8 mouse cellular contexts compared by ENCODE assay signal in the genomic region with DNA sequence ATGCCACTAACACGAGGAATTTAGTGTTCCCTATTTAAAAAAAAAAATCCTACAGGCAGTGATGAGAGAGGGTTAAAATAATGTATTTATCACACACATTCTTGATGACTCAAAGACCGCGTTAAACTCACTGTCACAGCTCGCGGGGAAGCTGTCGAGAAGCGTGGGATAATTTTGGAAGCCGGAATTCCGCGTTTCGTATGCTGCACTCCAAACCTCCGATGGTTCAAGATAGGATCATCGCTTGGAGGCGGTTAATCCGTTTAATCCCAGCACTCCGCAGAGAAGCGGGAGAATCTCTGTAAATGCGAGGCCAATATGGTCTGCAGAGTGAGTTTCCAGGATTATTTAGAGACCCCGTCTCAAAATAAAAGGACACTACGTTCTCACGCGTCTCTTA. TPM values are rescaled to one million over a fixed set of nuclear protein-coding genes. Genes with fewer than 3 reads are reported as not detected.
A peak's percentile ranks its signal among the peaks of the same experiment; 100 is the strongest.
DNase-seq lines count a peak whose midpoint lies in the region; ATAC-seq and TF ChIP-seq lines count a peak whose summit lies in the region.

No protein-coding gene starts in this region.

- TF ChIP-seq CTCF in E14TG2a.4 (conservative IDR thresholded peaks at IDR 0.05; ENCODE audit: low read length), result no peak
- TF ChIP-seq CTCF in embryonic fibroblast, embryonic 13.5 days (IDR thresholded peaks at IDR 0.05; ENCODE audit: borderline replicate concordance, insufficient read depth, low read length), result no peak
- TF ChIP-seq CTCF in liver, postnatal 0 days (IDR thresholded peaks at IDR 0.05; ENCODE audit: low read depth), result no peak

- peaks cover 33% of the 10 kb centered on the region for H3K4me1 ChIP-seq in E14TG2a.4 (replicated peaks; ENCODE audit: low read depth, low read length)
- H3K4me1 ChIP-seq in embryonic fibroblast, embryonic 13.5 days (ENCODE audit: control insufficient read depth, insufficient read depth, low read length), result no peaks in the 10 kb centered on the region; the same call in 1 of the 2 replicates
- 0 out of 2 replicates have a peak, but pooled peaks cover 2% of the 10 kb centered on the region for H3K4me1 ChIP-seq in intestine, embryonic 15.5 days (replicated peaks)
- H3K4me1 ChIP-seq in liver, postnatal 0 days (ENCODE audit: insufficient read depth), result peaks cover 23% of the 10 kb centered on the region

- H3K9me3 ChIP-seq in E14TG2a.4 (ENCODE audit: low read length), result no peaks in the 10 kb centered on the region
- no peaks in the 10 kb centered on the region for H3K9me3 ChIP-seq in intestine, embryonic 15.5 days
- H3K9me3 ChIP-seq in liver, postnatal 0 days (ENCODE audit: low read length), result no peaks in the 10 kb centered on the region

- peak overlapping the region; percentile 55; the same call in 1 of the 2 replicates for H3K27ac ChIP-seq in embryonic fibroblast, embryonic 13.5 days (ENCODE audit: insufficient read depth, low read length)
- H3K27ac ChIP-seq in intestine, embryonic 15.5 days, result peak overlapping the region; percentile 74; the same call in 1 of the 2 replicates
- peak overlapping the region; percentile 91 for H3K27ac ChIP-seq in liver, postnatal 0 days (ENCODE audit: low read depth)

- no peak for TF ChIP-seq POLR2A in embryonic fibroblast, embryonic 13.5 days (IDR thresholded peaks at IDR 0.05; ENCODE audit: low read depth, low read length)

- DNase-seq in kidney, adult 11 months, result peak; percentile 11
- no peak for DNase-seq in kidney, postnatal 14 days
- no peak for DNase-seq in liver, postnatal 0 days
- peak; percentile 70 for DNase-seq in telencephalon, adult 2 months (ENCODE audit: low read depth, low spot score)
- DNase-seq in thymus, postnatal 36 days, result no peak

- H3K36me3 ChIP-seq in E14TG2a.4 (ENCODE audit: insufficient read depth, low read length), result peaks cover 22% of the 10 kb centered on the region
- peaks cover 1% of the 10 kb centered on the region; the same call in 1 of the 2 replicates for H3K36me3 ChIP-seq in intestine, embryonic 15.5 days
- peaks cover 21% of the 10 kb centered on the region for H3K36me3 ChIP-seq in liver, postnatal 0 days (replicated peaks; ENCODE audit: insufficient read depth, low read length)

- H3K4me2 ChIP-seq in intestine, embryonic 15.5 days (replicated peaks), result peak overlapping the region; percentile 80
- peak overlapping the region; percentile 92 for H3K4me2 ChIP-seq in liver, postnatal 0 days (ENCODE audit: low read depth, low read length)

- WGBS in intestine, embryonic 15.5 days, result under 1% methylated on average over 22 of the region's 22 CpGs
- WGBS in liver, postnatal 0 days (ENCODE audit: insufficient replicate concordance), result 4% methylated on average over 22 of the region's 22 CpGs

- peak overlapping the region; percentile 94 for H3K4me3 ChIP-seq in E14TG2a.4 (replicated peaks; ENCODE audit: low read length)
- H3K4me3 ChIP-seq in embryonic fibroblast, embryonic 13.5 days (ENCODE audit: insufficient read depth, low read length), result peak overlapping the region; percentile 73
- H3K4me3 ChIP-seq in intestine, embryonic 15.5 days (replicated peaks), result peak overlapping the region; percentile 82
- peak overlapping the region; percentile 89 for H3K4me3 ChIP-seq in liver, postnatal 0 days (ENCODE audit: low read depth, low read length)

- H3K9ac ChIP-seq in intestine, embryonic 15.5 days, result peak overlapping the region; percentile 94
- H3K9ac ChIP-seq in liver, postnatal 0 days (replicated peaks), result peak overlapping the region; percentile 94

- no peak; the same call in 1 of the 2 replicates for TF ChIP-seq EP300 in liver, postnatal 0 days (IDR thresholded peaks at IDR 0.05; ENCODE audit: low read depth)

- peak; percentile 32 for ATAC-seq in intestine, embryonic 15.5 days
- ATAC-seq in liver, postnatal 0 days, result no peak

- no peaks in the 10 kb centered on the region for H3K27me3 ChIP-seq in E14TG2a.4 (ENCODE audit: insufficient read depth, low read length)
- H3K27me3 ChIP-seq in intestine, embryonic 15.5 days (replicated peaks), result no peaks in the 10 kb centered on the region
- no peaks in the 10 kb centered on the region for H3K27me3 ChIP-seq in liver, postnatal 0 days (ENCODE audit: insufficient read depth, low read length)

RNA-seq across cellular contexts. Expression of a gene that starts 6.9 kb away (rescaled TPM):
- polyA plus RNA-seq in embryonic fibroblast, embryonic 13.5 days (2011; ENCODE audit: insufficient read length, low read depth, missing spikeins), result 252 and 265 TPM in 2 replicates
- 171 and 194 TPM in 2 replicates for polyA plus RNA-seq in intestine, embryonic 15.5 days (2015; fragmentation: Nextera tagmentation; extraction: Ambion mirVana)
- 140 and 150 TPM in 2 replicates for polyA plus RNA-seq in liver, postnatal 0 days (2015; fragmentation: Nextera tagmentation; extraction: Ambion mirVana)

RNA-seq across cellular contexts. Expression of a gene that starts 58.6 kb away (rescaled TPM):
- polyA plus RNA-seq in embryonic fibroblast, embryonic 13.5 days (2011; ENCODE audit: insufficient read length, low read depth, missing spikeins), result 0.26 TPM in 1 of 2 replicates, not detected in the other
- polyA plus RNA-seq in intestine, embryonic 15.5 days (2015; fragmentation: Nextera tagmentation; extraction: Ambion mirVana), result 0.38 and 0.43 TPM in 2 replicates
- 0.22 and 0.23 TPM in 2 replicates for polyA plus RNA-seq in liver, postnatal 0 days (2015; fragmentation: Nextera tagmentation; extraction: Ambion mirVana)

Comparison
In these comparisons a context has a peak if more than half of its experiments do, and no peak if none do; other contexts are left out.
1. DNase-seq: peak in kidney, adult 11 months (single experiment) and telencephalon, adult 2 months (single experiment); none in kidney, postnatal 14 days (single experiment), liver, postnatal 0 days (single experiment) and thymus, postnatal 36 days (0 of 2).
2. Peak in every context shown above with its lines, with median percentiles within 50 percentile points of each other: H3K4me3 ChIP-seq and H3K27ac ChIP-seq.